Mouse (Mus musculus) bone marrow, adult 2 months (tissue): ENCODE measurements around the gene Pkn1.

ENCODE experiments used
- CTCF ChIP-seq: fragments of 200-500 bp; IDR thresholded peaks from 2 replicates; pipeline ENCODE4 v1.5.1; 2011; ENCODE audit warnings: low read length, control low read depth; ENCODE audit not compliant: control insufficient read depth, insufficient read depth
- POLR2A ChIP-seq: fragments of 200-500 bp; IDR thresholded peaks from 2 replicates; pipeline ENCODE4 v1.6.1; 2011; ENCODE audit warnings: low read depth, mild to moderate bottlenecking, control low read depth, low read length, borderline replicate concordance; ENCODE audit not compliant: control insufficient read depth

DNA sequence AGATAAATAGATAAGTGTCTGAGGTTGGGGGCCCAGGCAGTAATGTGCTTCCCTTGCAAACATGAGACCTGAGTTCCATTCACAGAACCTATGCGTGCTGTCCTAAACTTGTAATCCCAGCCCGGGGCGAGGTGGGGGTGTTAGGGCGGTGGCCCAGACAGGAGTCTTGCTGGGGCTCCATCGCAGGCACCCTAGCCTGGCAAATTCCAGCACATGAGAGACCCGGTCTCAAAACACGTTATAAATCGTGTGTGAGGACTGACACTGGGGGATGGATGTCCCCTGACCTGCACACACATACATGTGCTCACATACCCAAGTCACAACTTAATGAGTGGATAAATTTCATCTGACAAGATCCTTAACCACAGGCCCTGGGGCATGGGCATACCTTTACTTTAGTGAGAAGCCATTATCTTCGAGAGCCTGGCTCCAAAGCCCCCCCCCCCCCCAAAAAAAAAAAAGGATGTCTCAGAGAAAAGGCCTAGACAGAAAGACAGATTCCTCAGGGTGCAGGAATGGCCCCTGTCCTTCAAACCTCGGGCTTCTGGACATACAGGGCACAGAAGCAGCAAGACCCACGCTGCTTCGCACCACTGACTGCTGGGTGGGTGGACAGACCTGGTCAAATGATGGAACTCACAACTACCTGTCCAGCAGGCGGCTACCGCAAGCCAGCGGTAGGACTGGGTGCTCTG, 77.1 kb downstream of the Pkn1 start:
- TF ChIP-seq CTCF (no peak), POLR2A (no peak)
